Mouse (Mus musculus) hindbrain, embryonic 11.5 days (tissue): ENCODE data around the gene Rad18. TPM values are rescaled to one million over a fixed set of nuclear protein-coding genes. Genes with fewer than 3 reads are reported as not detected.

ENCODE experiments used
- ATAC-seq: fragments of 200-750 bp; cut with Nextera tagmentation; 2 replicates; pipeline ENCODE4 v1.8.0; 2017; ENCODE audit warnings: mild to moderate bottlenecking, moderate TSS enrichment, moderate library complexity; ENCODE audit not compliant: low FRiP score
- DNase-seq: peaks from one replicate; pipeline ENCODE4 v3.0.0-alpha.2; 2015; ENCODE audit warnings: low spot score
- H3K27ac ChIP-seq: fragments of 300-500 bp; sonication (generic); 2 replicates; pipeline ENCODE4 v1.5.1; 2014; ENCODE audit warnings: mild to moderate bottlenecking, low read depth, low read length
- H3K27me3 ChIP-seq: fragments of 300-500 bp; sonication (generic); 2 replicates; pipeline ENCODE4 v1.6.1; 2014; ENCODE audit warnings: mild to moderate bottlenecking, low read length, moderate library complexity, mixed read lengths; ENCODE audit not compliant: control insufficient read depth, insufficient read depth
- H3K36me3 ChIP-seq: fragments of 300-500 bp; sonication (generic); 2 replicates; pipeline ENCODE4 v1.6.1; 2014; ENCODE audit warnings: mild to moderate bottlenecking, low read length, moderate library complexity, mixed read lengths; ENCODE audit not compliant: control insufficient read depth, insufficient read depth
- H3K4me1 ChIP-seq: fragments of 300-500 bp; sonication (generic); replicated peaks from 2 replicates; pipeline ENCODE4 v1.6.1; 2014; ENCODE audit warnings: low read length, mixed read lengths; ENCODE audit not compliant: control insufficient read depth, insufficient read depth
- H3K4me2 ChIP-seq: fragments of 300-500 bp; sonication (generic); replicated peaks from 2 replicates; pipeline ENCODE4 v1.6.1; 2014; ENCODE audit warnings: mild to moderate bottlenecking, low read depth, low read length
- H3K4me3 ChIP-seq: fragments of 300-500 bp; sonication (generic); 2 replicates; pipeline ENCODE4 v1.5.1; 2014; ENCODE audit warnings: low read depth, low read length
- H3K9ac ChIP-seq: fragments of 300-500 bp; sonication (generic); 2 replicates; pipeline ENCODE4 v1.6.1; 2014; ENCODE audit warnings: low read depth, low read length
- H3K9me3 ChIP-seq: fragments of 300-500 bp; sonication (generic); 2 replicates; pipeline ENCODE4 v1.6.1; 2016; ENCODE audit warnings: low read length; ENCODE audit not compliant: control insufficient read depth
- WGBS: fragments of 180-500 bp; shearing (Covaris S2); extraction: QIAGEN DNeasy Blood & Tissue Kit; methylation state at CpG from one replicate; pipeline ENCODE4 v1.1.7; 2014; 5-methylcytosine and 5-hydroxymethylcytosine counted together
- polyA plus RNA-seq: library from polyadenylated mRNA; unstranded; fragments of >200 nt; fragmentation: Nextera tagmentation; extraction: Ambion mirVana; gene quantifications from 2 replicates; pipeline ENCODE4 v1.2.1, GENCODE M21; 2014

Rad18 gene
- polyA plus RNA-seq, 1 experiment from 2014 or later = 36.1 TPM

- no peak for ATAC-seq
- Histone ChIP-seq H3K27ac (no peak overlapping the region), H3K9me3 (no peaks in the 10 kb centered on the region), H3K4me2 (no peak overlapping the region), H3K4me1 (no peaks in the 10 kb centered on the region), H3K27me3 (no peaks in the 10 kb centered on the region), H3K4me3 (no peak overlapping the region), H3K36me3 (no peaks in the 10 kb centered on the region), H3K9ac (no peak overlapping the region)
- peak; percentile 5 for DNase-seq
- WGBS = 77% methylated on average over 4 of the region's 4 CpGs
Measured at GRCm38 (mm10) chr6:112582022-112582421, 114.5 kb downstream of the Rad18 start.

- Histone ChIP-seq H3K9ac (no peak overlapping the region), H3K4me3 (no peak overlapping the region), H3K27ac (no peak overlapping the region), H3K36me3 (no peaks in the 10 kb centered on the region), H3K4me2 (no peak overlapping the region), H3K9me3 (no peaks in the 10 kb centered on the region), H3K27me3 (no peaks in the 10 kb centered on the region), H3K4me1 (no peaks in the 10 kb centered on the region)
- DNase-seq (no peak), ATAC-seq (no peak)
- 79% methylated on average over 5 of the region's 5 CpGs for WGBS
Measured at GRCm38 (mm10) chr6:112577198-112577597, 119.3 kb downstream of the Rad18 start.

- Histone ChIP-seq H3K27ac (no peak overlapping the region), H3K4me2 (no peak overlapping the region), H3K27me3 (no peaks in the 10 kb centered on the region), H3K9me3 (no peaks in the 10 kb centered on the region), H3K9ac (no peak overlapping the region), H3K4me1 (no peaks in the 10 kb centered on the region), H3K4me3 (no peak overlapping the region), H3K36me3 (no peaks in the 10 kb centered on the region)
- no peak for ATAC-seq
- no peak for DNase-seq
- 85% methylated on average over 3 of the region's 3 CpGs for WGBS
Measured at GRCm38 (mm10) chr6:112574558-112574957, 121.9 kb downstream of the Rad18 start.

GRCm38 (mm10) chr6:112570413-112570812 is 126.1 kb downstream of the Rad18 start:
- Histone ChIP-seq H3K27ac (no peak overlapping the region), H3K4me3 (no peak overlapping the region), H3K27me3 (no peaks in the 10 kb centered on the region), H3K36me3 (no peaks in the 10 kb centered on the region), H3K9ac (no peak overlapping the region), H3K4me2 (no peak overlapping the region), H3K4me1 (no peaks in the 10 kb centered on the region), H3K9me3 (no peaks in the 10 kb centered on the region)
- WGBS = 57% methylated on average over 1 of the region's 1 CpGs
- no peak for DNase-seq
- no peak for ATAC-seq

Other genes starting within 250 kb of the Rad18 start
- gene Cav3, start 237.2 kb downstream of the Rad18 start, polyA plus RNA-seq = 0.56 TPM in 1 of 2 replicates, not detected in the other
- 0.45 and 0.47 TPM in 2 replicates for gene Oxtr, start 206.7 kb downstream of the Rad18 start, polyA plus RNA-seq